Mouse (Mus musculus) forelimb bud, embryonic 11.5 days (tissue): ENCODE data around the gene Plekhd1.

ENCODE experiments used
- DNase-seq: peaks from one replicate; pipeline ENCODE4 v3.0.0-alpha.2; 2012; ENCODE audit warnings: low read depth, low spot score

The Plekhd1 gene

DNA sequence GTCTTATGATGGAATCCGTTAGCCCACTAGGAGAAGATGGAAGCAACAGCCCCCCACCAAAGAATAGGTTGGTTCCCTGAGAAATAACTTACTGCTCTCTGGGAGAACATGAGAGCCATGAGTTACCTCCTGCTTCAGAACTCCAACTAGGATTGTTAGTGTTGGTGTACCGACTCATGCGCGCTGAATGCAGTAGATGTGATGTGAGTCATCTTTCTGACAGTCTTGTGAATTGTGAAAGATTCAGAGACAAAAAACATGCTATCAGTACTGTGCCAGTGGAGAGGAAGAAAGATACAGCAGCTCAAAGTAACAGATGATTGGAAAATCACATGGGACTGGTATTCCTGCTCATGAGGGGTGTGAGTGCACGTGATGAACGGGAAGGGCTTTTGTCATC is 59.2 kb downstream of the Plekhd1 start:
- no peak for DNase-seq

DNA sequence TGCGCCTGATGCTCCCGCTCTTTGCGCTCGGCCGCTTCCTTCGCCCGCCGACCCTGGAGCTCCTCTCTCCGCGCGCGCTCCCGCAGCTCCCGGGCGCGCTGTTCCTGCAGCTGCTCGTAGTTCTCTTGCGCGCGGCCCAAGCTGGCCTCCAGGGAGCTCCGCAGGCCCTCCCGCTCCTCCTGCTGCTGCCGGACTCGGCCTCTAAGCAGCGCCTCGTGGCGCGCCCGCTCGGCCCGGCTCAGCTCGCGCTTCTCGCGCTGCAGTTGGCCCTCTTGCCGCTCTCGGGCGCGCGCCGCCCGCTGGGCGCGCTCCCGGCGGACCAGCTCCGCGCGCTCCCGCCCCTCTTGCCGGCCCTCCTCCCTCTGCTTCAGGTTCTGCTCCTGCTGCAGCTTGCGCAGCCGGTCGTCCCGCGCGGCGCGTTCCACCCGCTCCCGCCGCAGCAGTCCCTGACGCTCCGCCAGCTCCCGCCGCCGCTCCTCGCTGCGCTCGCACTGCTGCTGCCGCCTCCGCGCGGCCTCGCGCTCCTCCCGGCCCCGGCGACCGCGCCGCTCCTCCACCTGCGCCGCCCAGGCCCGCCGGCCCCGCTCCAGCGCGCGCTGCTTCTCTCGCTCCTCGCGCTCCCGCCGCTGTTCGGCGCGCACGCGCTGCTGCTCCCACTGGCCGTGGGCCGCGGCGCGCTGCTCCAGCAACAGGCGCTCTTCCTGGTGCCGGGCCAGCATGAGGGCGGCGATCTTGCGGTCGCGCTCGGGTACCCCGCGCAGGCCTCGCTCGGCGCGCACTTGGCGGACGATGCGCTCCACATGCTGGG is 65.6 kb downstream of the Plekhd1 start:
- DNase-seq: peak; percentile 80

DNA sequence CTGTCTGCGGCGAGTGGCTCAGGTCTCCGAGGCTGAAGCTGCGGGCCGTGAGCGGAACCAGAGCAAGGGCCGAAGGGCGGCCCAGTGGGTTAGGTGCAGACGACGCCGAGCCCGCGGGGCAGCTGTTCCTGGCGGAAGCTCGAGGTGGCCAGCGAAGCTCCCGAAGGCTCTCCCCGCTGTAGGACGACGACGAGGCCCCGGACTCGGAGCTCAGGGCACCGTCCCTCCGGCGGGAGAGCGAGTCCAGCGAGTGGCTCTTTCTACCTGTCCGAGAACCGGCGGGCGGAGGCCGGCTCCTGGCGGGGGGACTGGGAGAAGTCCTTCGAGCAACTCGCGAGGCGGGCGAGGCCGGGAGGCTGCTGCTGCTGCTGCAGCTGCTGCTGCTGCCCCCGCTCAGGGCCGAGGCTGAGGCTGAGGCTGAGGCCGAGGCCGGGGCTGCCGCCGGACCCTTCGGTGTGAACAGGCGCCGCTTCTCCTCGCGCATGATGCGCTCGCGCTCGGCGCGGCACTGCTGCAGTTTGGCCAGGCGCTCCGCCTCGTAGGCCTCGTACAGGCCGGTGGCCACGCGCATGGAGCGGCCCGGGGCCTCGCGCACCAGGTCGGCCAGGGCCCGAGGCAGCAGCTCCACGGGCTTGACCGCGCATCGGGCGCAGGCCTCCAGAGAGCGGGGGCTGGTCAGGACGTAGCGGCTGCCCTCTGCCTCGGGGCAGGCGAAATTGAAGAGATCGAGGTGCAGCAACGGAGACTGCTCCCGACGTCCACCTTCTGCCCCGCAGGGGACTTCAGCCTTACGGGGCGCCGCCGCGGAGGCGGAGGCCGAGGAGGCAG is 66.4 kb downstream of the Plekhd1 start:
- peak; percentile 28 for DNase-seq

DNA sequence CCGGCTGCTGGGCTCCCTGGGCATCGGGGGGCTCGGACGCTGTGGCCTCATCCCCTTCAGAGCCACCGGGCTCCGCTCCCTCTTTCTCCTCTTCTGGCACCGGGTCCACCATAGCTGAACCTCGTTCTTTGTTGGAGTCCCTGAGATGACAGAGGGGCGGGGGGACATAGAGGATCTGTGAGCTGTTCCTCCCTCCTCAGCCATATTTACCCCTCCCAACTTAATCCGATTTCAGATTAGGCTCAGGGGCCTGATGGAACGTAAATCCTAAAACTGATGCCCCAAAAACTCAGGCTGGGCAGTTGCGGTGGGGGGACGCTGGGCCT is 67.0 kb downstream of the Plekhd1 start:
- DNase-seq: no peak

DNA sequence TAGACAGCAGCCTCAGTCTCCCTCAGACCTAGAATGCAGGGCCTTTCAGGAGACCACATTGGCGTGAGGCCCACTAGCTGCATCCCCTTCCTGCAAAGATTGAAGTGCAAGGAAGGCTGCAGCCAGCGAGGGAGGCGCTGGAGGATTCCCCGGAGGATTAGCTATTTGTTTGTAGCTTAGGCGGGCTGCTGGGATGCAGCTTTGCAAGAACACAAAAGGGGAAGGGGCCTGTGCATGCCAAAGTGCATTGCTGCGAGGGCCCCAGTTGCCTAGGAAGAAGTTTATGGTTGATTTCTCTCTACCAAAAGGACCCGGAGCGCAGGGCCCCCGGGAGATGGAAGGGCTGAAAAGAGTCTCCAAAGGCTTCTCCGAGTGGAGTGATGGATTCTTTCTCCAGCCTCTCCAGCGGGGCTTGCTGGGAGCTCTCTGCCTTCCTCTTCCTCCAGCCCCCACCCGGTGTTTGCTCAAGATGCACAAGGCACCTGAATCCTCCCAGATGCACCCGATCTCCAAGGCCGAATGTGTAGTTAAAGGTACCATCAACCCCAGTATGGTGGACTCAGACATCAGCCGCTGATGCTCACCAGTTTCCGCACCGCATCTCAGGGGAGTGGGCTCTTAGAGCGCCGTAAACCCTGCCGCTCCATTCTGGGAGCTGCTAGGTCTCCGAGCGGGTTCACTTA is 67.5 kb downstream of the Plekhd1 start:
- no peak for DNase-seq

DNA sequence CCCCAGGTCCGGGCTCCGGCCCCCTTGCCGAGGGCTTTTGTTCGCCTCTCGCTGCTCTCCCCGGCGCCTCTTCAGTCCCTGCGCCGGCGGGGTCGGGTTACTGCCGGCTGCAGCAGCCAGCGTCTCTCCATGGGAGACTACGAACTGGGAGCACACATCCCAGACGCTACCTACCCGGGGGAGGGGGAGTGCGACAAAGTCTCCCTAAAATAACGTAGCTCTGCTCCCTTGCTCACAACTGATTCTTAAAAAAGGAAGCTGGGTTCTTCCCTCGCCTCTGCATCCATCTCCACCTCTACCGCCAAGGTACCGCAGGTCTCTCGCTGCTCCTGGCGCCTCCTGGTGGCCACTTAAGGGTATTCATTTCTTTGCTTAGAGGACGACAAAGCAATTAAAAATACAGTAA is 68.0 kb downstream of the Plekhd1 start, which contains the start of gene Ccdc177:
Gene Ccdc177, minus strand, starts transcription at position 292 of the 406 bp plus-strand sequence.
- DNase-seq: peak; percentile 84

DNA sequence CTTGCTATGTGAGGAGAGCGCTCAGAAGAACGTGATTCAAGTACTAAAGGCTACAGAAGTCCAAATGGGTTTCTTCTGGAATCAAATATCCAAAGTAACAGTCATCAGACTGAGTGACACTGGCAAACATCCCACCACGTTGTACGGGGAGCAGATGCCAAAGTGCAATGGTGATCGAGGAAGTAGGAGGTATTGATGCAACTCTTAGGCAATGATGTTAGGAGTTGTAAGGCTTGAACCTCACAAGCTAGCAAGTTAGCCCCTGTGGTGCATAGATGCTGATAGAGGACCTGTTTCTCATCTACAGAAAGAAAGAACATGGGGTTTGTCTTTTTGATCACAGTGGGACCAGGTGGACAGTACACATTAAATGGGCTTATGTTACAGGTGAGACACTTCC is 70.6 kb downstream of the Plekhd1 start:
- no peak for DNase-seq

DNA sequence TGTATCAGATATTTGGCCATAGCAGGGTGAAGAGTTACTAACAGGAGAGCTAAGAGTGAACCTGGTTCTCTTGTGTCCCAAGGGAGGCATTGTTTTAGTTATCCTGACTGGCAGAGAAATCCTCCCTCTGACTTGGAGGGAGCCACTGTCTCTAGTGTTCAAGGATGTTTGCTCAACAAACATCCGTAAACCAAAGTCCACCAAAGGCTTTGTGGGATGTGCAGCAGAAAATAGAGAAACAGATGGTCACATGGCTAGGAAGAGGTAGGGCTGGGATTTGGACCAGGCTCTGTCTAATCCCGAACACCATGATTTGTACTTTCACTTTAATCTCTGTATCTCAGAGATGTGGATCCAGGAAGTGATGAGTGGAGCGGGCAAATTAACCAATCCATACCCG is 71.7 kb downstream of the Plekhd1 start:
- DNase-seq: no peak

DNA sequence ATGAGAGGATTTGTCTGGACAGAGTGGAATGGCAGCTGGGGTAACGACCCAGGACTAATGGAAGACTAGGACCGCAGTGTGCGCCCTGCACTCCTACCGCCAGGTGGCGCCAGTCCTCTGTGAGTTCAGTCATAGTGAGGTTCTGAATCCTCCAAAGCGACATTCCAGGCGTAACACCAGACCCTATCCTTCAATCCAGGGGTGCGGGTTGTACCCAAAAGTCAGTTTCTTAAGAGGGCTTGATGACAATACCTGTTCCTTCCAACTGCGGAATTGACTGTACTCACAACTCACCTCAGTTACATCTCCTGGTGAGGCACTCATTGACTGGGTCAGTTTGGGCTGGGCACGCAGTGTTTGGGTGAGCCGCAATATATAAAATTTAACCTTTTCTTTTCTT is 77.3 kb downstream of the Plekhd1 start:
- DNase-seq: peak; percentile 90
